Mouse (Mus musculus): ENCODE results near the gene Rabl6. TPM values are rescaled to one million over a fixed set of nuclear protein-coding genes. Genes with fewer than 3 reads are reported as not detected.
A peak's percentile ranks its signal among the peaks of the same experiment; 100 is the strongest.

The Rabl6 gene
- polyA plus RNA-seq, 1 experiment from 2014 or later = 49.2 TPM

DNA sequence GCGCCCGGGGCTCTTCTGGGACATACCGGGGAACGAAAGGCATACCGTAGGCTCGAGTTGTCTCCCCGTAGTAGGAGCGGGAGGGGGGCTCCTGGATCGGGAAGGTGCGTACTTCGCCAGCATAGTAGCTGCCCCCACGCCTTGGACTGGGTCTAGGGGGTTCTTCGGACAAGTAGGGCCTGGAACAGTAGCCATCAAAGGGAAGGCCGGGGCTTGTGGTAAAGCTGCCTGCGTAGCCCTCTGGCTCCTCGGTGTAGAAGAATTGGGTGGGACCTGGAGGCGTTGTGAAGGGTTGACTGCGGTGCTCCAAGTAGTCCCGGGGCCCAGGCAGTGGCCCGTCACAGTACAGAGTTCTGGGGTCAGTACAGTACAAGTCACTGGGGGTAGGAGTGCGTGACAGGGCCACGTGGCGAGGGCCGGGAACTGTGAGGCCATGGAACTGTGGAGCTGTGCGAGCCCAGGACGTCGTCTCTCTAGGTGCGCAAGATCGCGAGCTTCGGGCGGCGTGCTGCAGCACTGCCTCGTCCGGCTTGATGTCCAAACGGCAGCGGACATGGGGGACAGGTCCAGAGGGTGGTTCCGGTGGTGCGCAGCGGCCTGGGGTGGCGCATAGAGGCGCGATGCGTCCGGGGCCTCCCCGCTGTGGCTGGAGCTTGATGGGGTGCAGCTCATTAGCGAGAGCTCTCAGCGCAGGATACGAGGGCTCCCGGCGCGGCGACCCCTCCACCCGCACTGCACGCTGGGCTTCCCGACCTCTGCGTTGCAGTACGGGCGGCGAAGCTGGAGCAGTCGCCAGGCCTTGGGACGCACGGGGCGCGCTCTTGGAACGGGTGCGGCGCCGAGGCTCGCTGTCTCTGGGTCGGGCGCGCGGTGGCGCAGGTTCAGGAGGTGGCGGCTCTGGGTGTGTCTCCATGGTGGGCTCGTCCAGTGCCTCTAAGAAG, 29.3 kb downstream of the Rabl6 start:
- DNase-seq (ENCODE audit: low spot score, missing footprints) = peak; percentile 95
- 6% methylated on average over 77 of the region's 77 CpGs for WGBS

GRCm38 (mm10) chr2:25577951-25578795, 30.1 kb downstream of the Rabl6 start:
- Histone ChIP-seq H3K36me3 (ENCODE audit: control insufficient read depth, insufficient read depth, low read length) (no peaks in the 10 kb centered on the region), H3K4me1 (ENCODE audit: control insufficient read depth, insufficient read depth, low read length) (peaks cover 28% of the 10 kb centered on the region), H3K4me3 (ENCODE audit: low read depth, low read length) (peak overlapping the region; percentile 25), H3K27me3 (ENCODE audit: control insufficient read depth, insufficient read depth, low read length) (peaks cover 57% of the 10 kb centered on the region), H3K9me3 (ENCODE audit: control insufficient read depth, low read length) (no peaks in the 10 kb centered on the region), H3K9ac (ENCODE audit: low read length) (no peak overlapping the region), H3K27ac (ENCODE audit: low read depth, low read length) (no peak overlapping the region), H3K4me2 (peak overlapping the region; percentile 41)
- ATAC-seq (ENCODE audit: low FRiP score) (no peak), DNase-seq (ENCODE audit: low spot score, missing footprints) (peak; percentile 95)
- WGBS = 5% methylated on average over 75 of the region's 75 CpGs

More for the DNA sequence above, 29.3 kb downstream of the Rabl6 start:
- 0 out of 2 replicates have a peak overlapping the region, but pooled peaks have one; percentile 0 for H3K4me3 ChIP-seq (ENCODE audit: low read depth, low read length)
- H3K9ac ChIP-seq (ENCODE audit: low read length) = no peak overlapping the region
- H3K4me2 ChIP-seq = no peak overlapping the region
- 0 out of 2 replicates have a peak, but pooled peaks cover under 1% of the 10 kb centered on the region for H3K36me3 ChIP-seq (ENCODE audit: control insufficient read depth, insufficient read depth, low read length)
- no peaks in the 10 kb centered on the region for H3K9me3 ChIP-seq (ENCODE audit: control insufficient read depth, low read length)
- peaks cover 57% of the 10 kb centered on the region for H3K27me3 ChIP-seq (ENCODE audit: control insufficient read depth, insufficient read depth, low read length)
- peaks cover 24% of the 10 kb centered on the region for H3K4me1 ChIP-seq (ENCODE audit: control insufficient read depth, insufficient read depth, low read length)
- ATAC-seq (ENCODE audit: low FRiP score) = no peak
- no peak overlapping the region for H3K27ac ChIP-seq (ENCODE audit: low read depth, low read length)

DNA sequence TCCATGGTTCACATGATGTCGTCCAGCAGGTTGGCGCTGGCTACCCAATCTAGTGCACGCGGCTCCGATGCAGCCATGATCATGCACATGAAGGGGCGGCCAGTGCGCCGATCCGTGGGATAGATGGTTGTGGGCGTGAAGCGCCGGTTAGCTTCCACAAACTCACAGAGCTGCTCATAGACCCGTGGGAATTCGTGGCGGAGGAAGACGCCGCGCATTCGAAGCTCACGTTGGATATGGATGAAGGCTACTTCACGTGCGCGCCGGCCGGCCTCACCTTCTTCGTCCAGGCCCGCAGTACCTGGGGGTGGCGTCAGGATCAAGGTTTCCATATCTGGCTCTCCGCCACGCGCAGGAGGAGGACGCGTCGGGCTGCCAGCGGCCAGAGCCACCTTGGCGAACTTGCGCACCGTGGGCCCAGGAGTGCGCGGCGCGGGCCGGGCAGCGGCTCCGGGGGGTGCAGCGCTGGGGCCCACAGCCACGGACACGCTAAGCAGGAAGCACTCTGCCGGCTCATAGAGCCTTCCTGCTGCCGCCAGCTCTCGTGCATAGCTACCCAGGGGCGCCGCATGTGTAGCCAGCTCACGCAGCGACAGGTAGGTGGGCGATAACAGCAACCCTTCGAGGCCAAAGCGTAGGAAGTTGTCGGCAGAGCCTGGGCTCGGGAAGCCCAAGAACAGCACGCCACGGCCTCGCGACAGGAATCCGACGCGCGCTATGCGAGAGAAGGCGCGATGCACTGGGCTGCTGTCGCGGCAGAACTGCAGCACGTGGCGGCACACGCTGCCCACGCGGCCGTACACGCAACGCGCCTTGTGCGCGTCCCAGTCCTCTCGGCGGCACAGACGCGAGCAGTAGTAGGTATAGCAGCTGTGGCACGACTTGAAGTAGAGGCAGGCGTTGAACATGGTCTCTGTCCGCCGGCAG, 31.1 kb downstream of the Rabl6 start:
- peak; percentile 90 for DNase-seq (ENCODE audit: low spot score, missing footprints)
- Histone ChIP-seq H3K4me3 (ENCODE audit: low read depth, low read length) (peak overlapping the region; percentile 25), H3K36me3 (ENCODE audit: control insufficient read depth, insufficient read depth, low read length) (no peaks in the 10 kb centered on the region), H3K9ac (ENCODE audit: low read length) (no peak overlapping the region), H3K9me3 (ENCODE audit: control insufficient read depth, low read length) (no peaks in the 10 kb centered on the region), H3K4me2 (peak overlapping the region; percentile 41), H3K4me1 (ENCODE audit: control insufficient read depth, insufficient read depth, low read length) (peaks cover 26% of the 10 kb centered on the region), H3K27me3 (ENCODE audit: control insufficient read depth, insufficient read depth, low read length) (peaks cover 57% of the 10 kb centered on the region), H3K27ac (ENCODE audit: low read depth, low read length) (no peak overlapping the region)
- ATAC-seq (ENCODE audit: low FRiP score) = no peak
- WGBS = 13% methylated on average over 92 of the region's 92 CpGs

DNA sequence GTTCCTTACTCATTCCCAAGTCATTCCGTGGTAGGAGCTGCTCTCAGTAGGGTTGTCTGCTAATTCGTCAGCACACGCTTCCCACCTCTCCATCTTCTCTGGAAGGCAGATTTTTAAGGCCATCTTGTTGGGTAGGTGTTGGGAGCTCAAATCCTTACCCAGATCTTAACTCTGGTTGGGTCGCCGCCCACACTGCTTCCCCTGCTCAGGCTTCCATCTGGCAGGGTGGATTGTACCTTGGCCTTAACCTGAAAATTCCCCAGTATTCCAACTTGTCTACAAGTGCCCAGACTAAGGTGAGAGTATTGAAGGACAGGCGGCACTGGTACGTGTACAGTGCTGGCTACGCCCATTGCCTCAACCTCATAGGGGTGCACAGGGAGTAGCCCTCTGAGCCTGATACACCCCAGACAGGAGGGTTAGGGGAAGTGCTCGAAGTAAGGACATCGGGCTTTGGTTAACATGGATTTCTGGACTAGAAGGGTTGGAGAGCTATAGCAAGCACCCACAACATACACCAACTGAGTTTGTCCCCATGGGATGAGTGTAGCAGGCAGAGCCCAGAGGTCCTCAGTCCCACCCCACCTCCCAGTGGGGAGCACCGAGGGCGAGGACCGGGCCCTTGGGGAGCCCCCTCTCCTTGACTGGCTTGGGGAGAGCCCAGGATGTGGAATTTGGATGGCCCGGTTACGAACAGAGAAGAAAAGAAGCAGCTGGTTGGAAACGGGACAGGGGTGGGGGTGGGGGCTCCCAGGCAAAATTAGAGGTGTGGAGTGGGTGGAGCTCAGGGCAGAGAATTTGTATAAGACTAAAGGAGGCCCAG, 32.1 kb downstream of the Rabl6 start:
- peaks cover 55% of the 10 kb centered on the region for H3K27me3 ChIP-seq (ENCODE audit: control insufficient read depth, insufficient read depth, low read length)
- 67% methylated on average over 16 of the region's 16 CpGs for WGBS
- H3K4me3 ChIP-seq (ENCODE audit: low read depth, low read length) = no peak overlapping the region
- no peaks in the 10 kb centered on the region for H3K9me3 ChIP-seq (ENCODE audit: control insufficient read depth, low read length)
- no peak overlapping the region for H3K27ac ChIP-seq (ENCODE audit: low read depth, low read length)
- no peak for ATAC-seq (ENCODE audit: low FRiP score)
- no peak for DNase-seq (ENCODE audit: low spot score, missing footprints)
- no peak overlapping the region for H3K9ac ChIP-seq (ENCODE audit: low read length)
- no peaks in the 10 kb centered on the region for H3K36me3 ChIP-seq (ENCODE audit: control insufficient read depth, insufficient read depth, low read length)
- H3K4me2 ChIP-seq = no peak overlapping the region; the same call in 1 of the 2 replicates
- H3K4me1 ChIP-seq (ENCODE audit: control insufficient read depth, insufficient read depth, low read length) = peaks cover 23% of the 10 kb centered on the region

DNA sequence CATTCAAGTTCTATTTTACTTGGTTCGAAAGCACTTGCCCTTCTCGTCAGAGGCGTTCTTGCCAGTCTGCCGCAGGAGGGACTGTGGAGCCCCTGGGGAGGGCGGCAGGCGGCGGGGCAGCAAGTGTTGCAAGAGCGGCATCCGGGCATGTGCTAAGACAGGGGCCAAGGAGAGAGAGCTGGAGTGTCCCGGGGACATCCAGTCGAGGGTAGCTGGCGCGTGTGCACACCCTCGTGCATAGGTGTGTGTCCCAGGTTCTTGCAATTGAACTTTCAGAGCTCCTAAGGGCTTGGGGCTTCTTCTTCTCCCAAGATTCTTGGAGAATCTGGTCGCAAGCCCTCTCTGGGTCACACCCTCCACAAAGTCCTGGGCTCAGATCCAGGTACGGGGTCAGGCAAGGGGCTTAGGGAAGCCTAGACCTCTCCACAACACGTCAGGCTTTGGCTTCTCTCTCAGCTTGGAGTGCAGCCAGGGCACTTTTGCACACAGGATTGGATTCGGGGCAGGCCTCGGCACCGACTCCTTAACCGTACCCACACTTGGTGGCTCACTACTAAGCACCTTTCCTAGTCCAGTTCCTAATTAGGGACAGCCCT, 32.8 kb downstream of the Rabl6 start:
- Histone ChIP-seq H3K9ac (ENCODE audit: low read length) (peak overlapping the region; percentile 57), H3K27me3 (ENCODE audit: control insufficient read depth, insufficient read depth, low read length) (peaks cover 48% of the 10 kb centered on the region), H3K36me3 (ENCODE audit: control insufficient read depth, insufficient read depth, low read length) (no peaks in the 10 kb centered on the region), H3K27ac (ENCODE audit: low read depth, low read length) (peak overlapping the region; percentile 49), H3K9me3 (ENCODE audit: control insufficient read depth, low read length) (no peaks in the 10 kb centered on the region), H3K4me1 (ENCODE audit: control insufficient read depth, insufficient read depth, low read length) (peaks cover 21% of the 10 kb centered on the region), H3K4me3 (ENCODE audit: low read depth, low read length) (peak overlapping the region; percentile 47), H3K4me2 (peak overlapping the region; percentile 61)
- DNase-seq (ENCODE audit: low spot score, missing footprints) (peak; percentile 95), ATAC-seq (ENCODE audit: low FRiP score) (no peak)
- WGBS = 20% methylated on average over 20 of the region's 21 CpGs

- Histone ChIP-seq H3K27me3 (ENCODE audit: control insufficient read depth, insufficient read depth, low read length) (peaks cover 41% of the 10 kb centered on the region), H3K4me1 (ENCODE audit: control insufficient read depth, insufficient read depth, low read length) (peaks cover 20% of the 10 kb centered on the region), H3K4me2 (peak within 1 kb of the TSS; percentile 88), H3K36me3 (ENCODE audit: control insufficient read depth, insufficient read depth, low read length) (peaks cover 1% of the 10 kb centered on the region; the same call in 1 of the 2 replicates), H3K9me3 (ENCODE audit: control insufficient read depth, low read length) (no peaks in the 10 kb centered on the region), H3K4me3 (ENCODE audit: low read depth, low read length) (peak within 1 kb of the TSS; percentile 47), H3K27ac (ENCODE audit: low read depth, low read length) (peak within 1 kb of the TSS; percentile 49), H3K9ac (ENCODE audit: low read length) (peak within 1 kb of the TSS; percentile 57)
- ATAC-seq (ENCODE audit: low FRiP score) = peak; percentile 98
- peak; percentile 99 for DNase-seq (ENCODE audit: low spot score, missing footprints)
- WGBS = under 1% methylated on average over 45 of the region's 45 CpGs
These were observed 33.5 kb downstream of the Rabl6 start, which contains the start of the genes Mamdc4 and Phpt1 for GRCm38 (mm10) chr2:25574579-25575431. Gene Mamdc4, minus strand, starts transcription at chr2:25574845. Gene Phpt1, minus strand, starts transcription at chr2:25575224.

DNA sequence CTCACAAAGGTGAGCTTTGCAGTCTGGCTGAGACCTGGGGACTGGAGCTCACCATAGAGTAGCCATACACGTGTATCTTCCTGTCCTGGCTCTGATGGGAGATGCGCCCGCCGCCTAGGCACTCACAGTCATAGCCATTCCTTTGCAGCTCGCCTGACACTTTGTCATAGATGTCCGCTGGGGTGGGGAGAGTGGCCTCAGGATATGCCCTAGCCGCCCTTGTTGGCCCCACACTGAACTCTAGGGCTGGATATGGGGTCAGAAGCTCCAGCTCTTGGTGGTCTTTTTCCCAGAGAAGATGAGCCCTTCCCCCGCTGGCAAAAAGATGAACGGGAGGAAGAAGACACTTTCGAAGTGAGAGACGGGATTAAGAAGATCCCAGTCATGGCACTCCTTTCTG, 34.2 kb downstream of the Rabl6 start:
- ATAC-seq (ENCODE audit: low FRiP score) (no peak), DNase-seq (ENCODE audit: low spot score, missing footprints) (no peak)
- no peak overlapping the region for H3K27ac ChIP-seq (ENCODE audit: low read depth, low read length)
- H3K4me1 ChIP-seq (ENCODE audit: control insufficient read depth, insufficient read depth, low read length) = peaks cover 18% of the 10 kb centered on the region
- peaks cover 4% of the 10 kb centered on the region; the same call in 1 of the 2 replicates for H3K36me3 ChIP-seq (ENCODE audit: control insufficient read depth, insufficient read depth, low read length)
- peaks cover 34% of the 10 kb centered on the region for H3K27me3 ChIP-seq (ENCODE audit: control insufficient read depth, insufficient read depth, low read length)
- peak overlapping the region; percentile 47 for H3K4me3 ChIP-seq (ENCODE audit: low read depth, low read length)
- H3K4me2 ChIP-seq = peak overlapping the region; percentile 88
- H3K9me3 ChIP-seq (ENCODE audit: control insufficient read depth, low read length) = no peaks in the 10 kb centered on the region
- 22% methylated on average over 11 of the region's 11 CpGs for WGBS
- H3K9ac ChIP-seq (ENCODE audit: low read length) = peak overlapping the region; percentile 57
